Mouse (Mus musculus) common myeloid progenitor, adult 5-6 weeks (primary cell): ENCODE measurements around the gene Ccdc148. TPM values are rescaled to one million over a fixed set of nuclear protein-coding genes. Genes with fewer than 3 reads are reported as not detected.

Source experiments
- ATAC-seq: replicated peaks from 2 replicates; pipeline ENCODE4 v1.8.0; 2016; ENCODE audit warnings: low read depth, mild to moderate bottlenecking, moderate TSS enrichment, inconsistent platforms; ENCODE audit not compliant: poor library complexity, severe bottlenecking
- total RNA-seq: library from RNA; stranded (forward); fragments of 200-1000, 187-1606 nt; gene quantifications from 2 replicates; pipeline ENCODE4 v1.2.3, GENCODE M21; 2017

Gene Ccdc148
- total RNA-seq, 1 experiment from 2014 or later, result not detected

DNA sequence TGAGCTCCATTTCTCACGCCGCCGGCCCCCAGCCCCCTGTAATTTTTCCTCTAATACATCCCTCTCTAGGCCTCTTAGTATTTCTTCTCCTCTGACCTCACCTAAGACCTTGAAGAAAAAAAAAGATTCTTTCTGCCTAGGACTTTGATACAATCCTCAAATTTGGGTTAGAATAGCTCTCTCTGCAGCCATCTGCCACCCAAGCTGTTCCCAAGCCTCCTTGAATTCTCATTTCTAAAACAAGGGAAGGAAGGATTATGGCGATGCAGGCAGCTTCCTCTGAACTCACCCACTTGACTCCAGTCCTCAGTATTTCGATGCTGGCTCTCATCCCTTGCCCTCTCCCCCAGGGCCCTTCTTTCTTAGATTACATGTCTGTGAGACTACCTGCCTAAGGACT, 106.1 kb downstream of the Ccdc148 start:
- ATAC-seq, result no peak

DNA sequence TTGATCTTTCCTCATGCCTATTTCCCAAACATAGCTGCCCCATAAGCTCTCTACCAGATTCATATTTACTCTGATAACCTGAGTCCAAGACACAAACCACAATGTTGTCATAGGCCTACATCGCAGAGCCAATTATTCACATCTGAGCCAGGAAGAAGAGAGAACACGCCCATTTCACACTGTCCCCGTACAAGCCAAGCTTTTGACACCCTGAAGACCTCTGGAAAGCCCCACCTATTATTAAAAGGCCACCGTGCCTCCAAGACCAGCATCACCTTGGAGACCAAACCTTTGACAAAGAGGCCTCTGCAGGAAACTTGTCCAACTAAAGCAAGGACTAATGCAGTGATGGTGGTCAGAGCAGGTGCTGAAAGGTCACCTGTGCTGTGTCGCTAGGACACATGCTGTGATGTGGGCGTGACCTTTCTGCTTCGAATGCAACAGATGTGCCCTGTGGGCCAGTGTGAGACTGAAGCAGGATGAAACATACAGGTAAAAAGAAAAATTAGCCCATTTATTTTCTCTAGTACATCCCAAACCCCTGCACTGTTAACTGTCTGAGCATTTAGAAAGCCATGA, 106.9 kb downstream of the Ccdc148 start:
- no peak for ATAC-seq

DNA sequence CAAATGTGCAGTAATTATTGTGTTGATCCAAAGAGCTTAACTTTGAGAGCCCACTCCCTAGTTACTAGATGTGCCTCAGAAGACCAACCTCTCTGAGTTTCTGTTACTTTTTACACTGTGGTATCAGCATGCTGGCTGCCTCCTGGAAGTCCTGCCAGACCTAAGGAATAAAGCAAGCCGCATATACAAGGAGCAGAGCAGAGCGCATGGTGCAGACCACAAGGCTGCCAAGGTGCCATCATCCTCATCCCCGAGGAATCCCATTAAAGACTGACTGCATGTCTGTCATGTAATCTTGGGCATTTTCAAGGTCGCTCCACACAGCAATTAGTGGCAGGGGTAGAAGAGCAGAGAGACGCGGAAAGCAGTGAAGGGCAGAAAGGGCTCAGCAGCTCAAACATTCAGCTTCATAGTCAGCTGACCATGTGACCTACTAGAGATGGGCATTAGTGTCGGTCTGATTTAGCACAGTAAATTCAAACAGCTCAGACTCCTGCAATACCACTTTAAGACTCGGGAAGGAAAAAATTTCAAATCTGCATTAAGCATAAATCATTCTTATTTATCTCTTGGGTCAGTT, 110.1 kb downstream of the Ccdc148 start:
- ATAC-seq, result no peak

DNA sequence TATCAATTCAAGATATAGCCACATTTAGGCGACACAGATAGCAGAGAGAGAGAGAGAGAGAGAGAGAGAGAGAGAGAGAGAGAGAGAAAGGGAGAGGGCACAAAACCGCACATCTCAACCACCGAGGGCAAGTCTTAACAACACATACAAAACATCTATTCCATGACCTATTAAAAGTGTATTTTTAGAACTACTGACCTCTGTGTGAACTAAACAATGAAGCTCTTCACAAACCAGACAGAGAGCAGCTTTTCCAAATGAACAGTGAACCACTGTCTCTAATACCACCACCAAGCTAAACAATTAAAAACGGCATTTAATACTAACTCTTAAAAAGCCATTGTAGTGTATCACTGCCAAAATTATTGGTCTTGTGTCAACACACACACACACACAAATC, 110.8 kb downstream of the Ccdc148 start:
- ATAC-seq, result no peak

DNA sequence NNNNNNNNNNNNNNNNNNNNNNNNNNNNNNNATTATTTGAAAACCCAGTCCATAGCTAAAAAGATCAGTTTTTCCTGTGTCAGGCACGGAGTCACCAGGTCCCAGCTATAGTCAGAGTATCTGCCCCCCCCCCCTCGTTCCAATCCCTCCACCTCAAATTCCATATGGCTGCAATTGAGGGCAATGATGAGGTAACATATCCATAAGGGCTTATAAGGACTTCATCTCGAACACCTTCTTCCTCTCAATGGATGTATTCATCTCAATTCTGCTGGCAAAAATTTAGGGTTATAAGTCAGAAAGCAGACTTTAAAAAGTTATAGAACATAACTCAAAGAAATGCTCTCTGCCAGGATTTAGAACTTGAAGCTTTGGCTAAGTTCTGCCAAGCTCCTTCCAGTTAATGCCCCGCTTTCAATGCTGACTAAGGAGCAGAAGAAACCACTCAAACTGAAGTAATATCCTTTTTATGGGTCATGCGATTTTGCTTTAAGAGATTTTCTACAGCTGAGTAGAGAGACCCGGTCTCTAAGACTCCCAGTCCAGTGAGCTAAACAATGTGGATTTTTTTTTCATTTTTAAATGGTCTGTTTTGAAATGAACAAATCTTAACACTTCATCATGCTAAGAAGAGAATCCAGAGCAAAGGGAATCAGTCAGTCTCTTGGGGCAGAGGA, 111.6 kb downstream of the Ccdc148 start:
- ATAC-seq, result no peak

DNA sequence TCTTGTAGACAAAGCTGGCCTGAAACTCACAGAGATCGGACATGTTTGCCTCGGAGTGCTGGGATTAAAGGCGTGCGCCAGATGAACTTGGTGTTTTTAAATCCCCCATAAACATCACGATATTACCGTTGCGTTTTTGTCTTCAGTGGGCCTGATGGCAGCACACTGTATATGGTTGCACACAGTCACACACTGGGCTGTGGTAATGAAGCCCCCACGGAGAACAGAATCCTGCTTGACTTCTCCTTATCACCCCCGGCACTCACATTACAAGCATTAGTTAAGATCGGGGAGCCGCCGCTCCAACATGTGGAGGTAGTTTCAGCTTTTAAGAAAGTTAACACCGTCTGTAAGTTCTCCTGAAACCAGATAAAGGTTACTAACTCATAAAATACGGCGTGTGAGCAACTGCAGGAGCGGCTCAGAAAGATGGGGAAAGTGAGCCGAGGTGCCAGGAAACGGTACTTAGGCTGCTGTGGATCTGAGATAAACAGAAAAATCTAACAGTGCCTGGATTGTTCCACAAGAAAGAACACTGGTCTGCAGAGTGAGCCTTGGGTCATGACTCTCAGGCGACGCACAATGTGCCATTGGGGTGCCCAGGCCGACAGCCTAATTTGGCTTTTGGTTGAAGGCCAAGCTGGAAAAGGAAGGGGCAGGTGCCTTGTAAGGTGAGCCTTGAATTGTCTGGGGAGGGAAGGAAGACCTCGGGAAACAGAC, 117.0 kb downstream of the Ccdc148 start:
- 0 out of 2 replicates have a peak, but pooled peaks have one; percentile 18 for ATAC-seq

DNA sequence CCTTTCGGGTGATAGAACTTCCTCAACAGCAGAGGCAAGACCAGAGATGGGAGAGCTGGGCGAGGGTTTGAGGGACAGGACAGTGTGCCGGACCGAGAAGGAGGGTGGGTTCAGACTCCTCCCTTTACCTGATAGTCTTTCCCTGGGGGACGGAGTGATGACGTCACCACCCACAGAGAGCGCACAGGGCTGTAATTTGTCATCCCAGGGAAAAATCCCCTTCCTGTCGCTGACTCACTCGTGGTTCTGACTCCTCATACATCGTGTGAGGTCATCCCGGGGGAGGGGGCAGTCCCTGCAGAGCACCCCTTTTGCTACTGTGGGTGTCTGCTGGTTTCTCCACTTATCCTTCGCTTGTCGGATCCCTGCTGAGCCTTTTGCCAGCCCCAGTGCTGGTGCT, 117.9 kb downstream of the Ccdc148 start:
- no peak for ATAC-seq

DNA sequence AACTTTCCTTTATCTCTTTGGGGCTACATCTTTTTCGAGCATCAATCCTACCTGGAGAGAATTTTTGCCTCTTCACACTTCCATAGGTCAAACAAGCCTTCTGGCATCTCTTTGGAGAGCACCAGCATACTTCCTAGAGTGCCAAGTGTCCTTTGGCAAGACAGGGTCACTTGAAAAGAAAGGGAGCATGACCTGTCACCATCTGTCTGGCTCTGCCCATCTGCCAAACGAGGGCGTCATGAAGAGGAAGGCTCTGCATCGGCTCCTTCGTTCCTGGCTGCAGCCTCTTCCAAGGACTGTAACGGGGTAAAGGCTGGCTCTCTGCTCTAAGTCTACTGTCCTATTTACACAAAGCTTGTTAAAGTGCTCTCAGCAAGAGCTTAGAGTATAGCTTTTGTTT, 124.0 kb downstream of the Ccdc148 start:
- ATAC-seq, result no peak

DNA sequence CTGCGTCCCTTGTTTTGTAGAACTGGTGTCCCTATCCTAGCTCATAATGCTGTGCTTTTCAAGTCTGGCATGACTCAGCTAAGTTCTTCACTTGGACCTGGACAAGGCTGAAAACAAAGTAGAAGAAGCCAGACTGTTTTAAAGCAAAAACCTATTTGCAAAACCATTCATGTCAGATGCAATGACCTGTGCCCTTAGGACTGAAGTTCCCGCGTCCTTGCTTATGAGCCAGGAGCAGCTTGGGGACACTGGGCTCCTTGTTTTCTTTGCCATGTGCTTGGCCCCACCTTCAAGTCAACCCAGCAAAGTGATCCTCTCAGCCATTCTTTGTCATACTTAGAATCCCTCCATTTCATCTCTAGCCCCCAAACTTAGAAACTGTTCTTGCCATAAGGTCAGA, 125.3 kb downstream of the Ccdc148 start:
- no peak for ATAC-seq

DNA sequence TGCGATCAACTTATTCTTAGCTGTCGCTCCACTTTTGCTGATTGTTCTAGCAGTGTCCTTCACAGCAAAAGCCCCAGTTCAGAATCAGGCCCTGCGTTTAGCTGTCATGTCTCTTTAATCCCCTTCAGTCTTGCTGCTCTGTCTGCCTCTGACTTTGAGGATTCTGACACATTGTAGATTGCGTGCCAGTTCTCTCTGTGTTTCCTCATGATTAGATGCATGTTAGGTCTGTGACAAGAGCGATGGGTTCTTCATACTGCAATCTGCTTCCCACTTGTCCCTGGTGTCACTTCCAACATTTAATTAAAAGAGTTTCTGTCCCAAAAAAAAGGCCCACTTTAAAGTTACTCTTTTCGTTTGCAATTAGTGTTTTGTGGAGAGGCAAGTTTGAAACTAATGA, 126.2 kb downstream of the Ccdc148 start:
- ATAC-seq, result no peak

DNA sequence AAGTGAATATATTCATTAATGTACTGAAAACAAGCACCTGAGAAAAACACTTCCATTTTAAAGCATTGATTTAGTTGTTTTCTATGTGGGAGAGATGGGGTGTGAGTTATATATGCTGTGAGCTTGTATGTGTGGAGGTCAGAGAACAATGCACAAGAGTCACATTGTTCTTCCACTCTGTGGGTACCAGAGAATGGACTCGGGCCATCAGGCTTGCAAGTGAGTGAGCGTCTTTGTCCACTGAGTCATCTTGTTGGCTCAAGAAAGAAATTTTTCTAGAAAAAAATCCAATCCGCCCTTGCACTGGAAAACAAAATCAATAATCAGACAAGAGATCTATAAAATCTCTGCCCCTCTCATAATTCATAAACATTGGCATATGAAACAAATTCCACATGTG, 135.9 kb downstream of the Ccdc148 start:
- ATAC-seq, result no peak

DNA sequence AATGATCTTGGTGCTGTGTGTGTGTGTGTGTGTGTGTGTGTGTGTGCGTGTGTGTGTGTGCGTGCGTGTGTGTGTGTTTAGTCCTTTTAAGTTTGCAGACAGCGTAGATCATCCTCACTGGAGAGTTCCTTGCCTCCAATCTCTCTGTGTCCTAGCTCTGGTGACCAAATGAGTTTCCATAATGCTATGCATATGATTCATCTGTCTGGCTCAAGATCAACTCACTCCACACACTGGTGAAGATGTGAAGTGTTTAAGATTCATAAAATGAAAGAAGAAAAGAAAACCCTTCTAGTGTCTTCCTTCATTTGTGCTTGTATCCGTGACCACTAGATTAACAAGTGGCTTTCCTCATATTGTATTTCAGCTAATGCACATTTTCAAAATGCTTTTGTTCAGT, 153.1 kb downstream of the Ccdc148 start:
- no peak for ATAC-seq

DNA sequence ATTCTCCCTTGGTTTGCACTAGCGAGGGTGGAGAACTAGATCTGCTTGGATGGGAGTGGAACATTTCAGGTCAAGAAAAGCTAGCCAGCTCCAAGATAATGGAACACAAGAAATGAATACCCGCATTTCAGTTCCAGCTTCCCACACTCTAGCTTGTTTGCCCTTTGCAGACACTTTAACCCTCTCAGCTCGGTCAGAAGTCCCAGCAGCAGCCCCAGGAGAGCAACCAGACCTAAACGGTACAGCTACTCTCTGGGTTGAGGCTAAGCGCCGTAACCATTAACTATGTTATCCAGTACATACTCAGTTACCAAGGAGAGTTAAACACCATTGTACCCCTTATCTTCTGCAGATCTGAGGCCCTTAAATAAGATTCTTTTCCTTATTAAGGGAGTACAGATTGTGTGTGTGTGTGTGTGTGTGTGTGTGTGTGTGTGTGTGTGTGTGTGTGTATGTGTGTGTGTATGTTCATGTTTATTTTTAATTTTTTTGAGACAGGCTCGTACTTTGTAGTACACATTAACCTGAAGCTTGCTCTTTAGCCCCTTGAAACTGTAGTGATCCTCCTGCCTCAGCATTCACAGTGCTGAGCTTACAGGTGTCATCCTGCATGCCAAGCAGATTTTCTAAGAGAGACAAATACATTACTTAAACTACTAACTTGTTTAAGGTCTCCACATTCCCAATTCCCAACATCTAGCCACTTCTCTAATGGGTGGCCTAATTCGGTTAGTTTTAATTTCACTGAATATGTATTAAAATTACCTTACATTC, 153.7 kb downstream of the Ccdc148 start:
- ATAC-seq, result no peak

DNA sequence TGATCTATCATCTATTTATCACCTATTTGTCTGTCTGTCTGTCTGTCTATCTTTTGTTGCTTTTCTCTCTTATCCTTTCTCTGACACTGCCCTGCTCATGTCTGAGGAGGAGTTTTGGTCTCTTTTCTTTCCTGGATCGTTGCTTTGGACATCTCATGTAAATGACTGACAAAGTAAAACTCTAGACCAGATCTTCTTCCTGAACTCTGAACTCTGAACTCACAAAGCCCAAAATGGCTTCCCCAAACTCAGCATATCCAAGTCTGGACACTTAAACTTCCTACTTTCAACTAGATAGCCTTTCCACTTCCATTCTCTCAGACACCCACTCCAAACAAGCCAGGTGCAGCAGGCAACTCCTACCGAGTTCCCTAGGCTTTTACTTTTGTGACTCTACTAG, 163.3 kb downstream of the Ccdc148 start:
- no peak for ATAC-seq

DNA sequence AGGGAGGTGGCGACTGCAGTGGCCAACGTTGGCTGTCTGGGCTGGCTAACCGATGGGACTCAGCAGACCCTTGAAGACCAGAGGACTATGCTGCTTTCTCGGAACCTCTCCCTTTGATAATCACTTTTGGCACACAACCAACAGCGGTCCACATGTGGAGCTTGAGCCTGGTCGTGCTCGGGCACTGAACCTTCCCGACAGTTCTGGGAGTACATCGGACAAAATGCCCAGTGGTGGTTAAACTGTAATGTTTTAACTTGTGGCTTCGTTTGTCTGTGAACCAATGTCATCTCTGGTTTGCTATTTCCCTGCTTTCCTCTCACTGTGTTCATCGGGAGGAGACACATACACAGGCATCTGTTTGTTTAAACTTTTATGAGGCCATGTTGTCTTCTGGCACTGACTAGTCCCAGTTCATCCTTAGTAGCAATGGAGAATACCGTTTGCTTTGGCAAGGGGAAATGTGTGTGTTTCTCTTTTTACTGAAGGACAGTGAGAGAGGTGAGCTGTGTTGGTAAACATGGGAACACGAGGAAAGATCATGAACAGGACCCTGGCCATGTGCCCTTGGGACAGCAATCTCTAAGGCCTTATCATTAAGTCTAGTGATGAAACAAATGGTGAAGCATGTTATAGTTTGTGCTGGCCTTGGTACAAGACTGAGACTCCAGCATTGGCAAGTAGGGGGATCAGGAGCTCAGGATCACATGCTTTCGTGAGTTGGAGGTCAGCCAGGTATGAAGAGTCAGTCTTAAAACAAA, 167.9 kb downstream of the Ccdc148 start:
- ATAC-seq, result no peak

DNA sequence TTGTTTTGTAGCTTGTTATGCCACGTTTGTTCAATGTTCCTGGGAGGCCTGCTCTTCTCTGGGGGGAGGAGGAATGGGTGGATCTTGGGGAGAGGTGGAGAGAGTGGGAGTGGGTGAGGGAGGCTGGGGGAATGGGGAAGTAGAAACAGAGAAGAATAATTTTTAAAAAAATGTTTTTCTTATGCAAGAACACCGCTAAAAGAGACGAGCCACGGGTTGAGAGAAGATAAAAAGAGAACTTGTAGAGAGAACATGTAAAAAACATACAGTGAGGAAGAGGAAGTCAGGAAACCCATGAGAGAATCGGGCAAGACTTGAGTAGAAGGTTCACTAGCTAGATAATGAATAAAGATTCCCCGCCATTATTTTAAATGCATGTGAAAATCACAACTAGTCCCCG, 182.4 kb downstream of the Ccdc148 start:
- ATAC-seq, result peak; percentile 80

DNA sequence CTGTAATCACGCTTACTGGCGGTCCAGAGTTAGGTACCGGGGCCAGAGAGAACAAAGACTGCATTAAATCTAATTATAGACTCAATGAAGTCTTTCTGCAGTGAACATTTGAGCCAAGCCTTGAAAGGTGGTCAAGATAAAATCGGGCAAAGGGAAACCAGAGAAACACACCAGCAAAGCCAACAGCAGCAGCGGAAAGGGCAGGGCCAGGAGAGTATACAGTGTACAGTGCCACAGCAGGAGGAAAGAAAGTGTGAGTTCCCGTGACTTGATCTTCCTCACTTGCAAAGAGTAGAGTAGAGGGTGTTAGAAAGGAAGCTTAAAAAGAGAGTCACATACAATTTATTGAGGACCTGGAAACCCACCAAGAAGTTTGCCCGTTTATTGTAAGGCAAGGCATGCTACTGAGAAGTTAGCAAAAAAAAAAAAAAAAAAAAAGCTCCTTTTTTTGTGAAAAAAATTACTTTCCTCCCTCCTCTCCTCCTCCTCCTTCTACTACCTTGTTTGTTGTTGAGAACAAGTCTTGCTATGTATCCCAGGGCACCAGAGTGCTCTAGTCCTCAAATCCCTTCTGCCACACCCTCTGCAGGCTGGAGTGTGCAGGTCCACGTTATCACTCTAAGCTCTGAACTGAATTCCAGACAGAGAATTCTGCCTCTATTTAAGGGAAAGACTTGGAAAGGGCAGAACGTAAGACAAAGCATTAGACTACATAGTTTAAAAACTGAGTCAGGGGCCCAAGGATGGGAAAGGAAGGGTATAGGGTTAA, 188.8 kb downstream of the Ccdc148 start:
- no peak for ATAC-seq

DNA sequence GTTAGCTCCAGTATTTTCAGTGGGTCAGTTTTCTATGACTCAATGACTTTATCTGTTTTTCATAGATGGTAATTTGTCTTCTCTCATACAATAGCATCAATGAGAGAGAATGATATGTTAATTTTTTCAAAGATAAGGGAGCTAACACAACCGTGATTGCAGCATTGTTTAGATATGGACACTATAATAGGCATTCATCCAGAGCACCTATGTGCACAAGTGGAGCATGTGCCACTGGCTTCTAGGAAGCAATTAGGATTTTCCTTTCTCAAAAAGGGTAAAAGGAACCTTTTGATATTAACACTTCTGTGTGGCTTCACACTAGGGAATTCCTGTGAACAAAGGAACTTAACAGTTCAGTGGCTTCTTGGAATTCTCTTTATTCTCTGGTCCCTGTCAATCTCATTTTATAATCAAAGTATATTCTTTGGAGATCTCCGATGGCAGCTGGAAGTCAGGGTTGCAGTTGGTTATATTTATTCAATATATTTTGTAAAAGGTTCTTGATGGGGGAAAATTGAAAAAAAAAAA, 203.6 kb downstream of the Ccdc148 start:
- no peak for ATAC-seq

DNA sequence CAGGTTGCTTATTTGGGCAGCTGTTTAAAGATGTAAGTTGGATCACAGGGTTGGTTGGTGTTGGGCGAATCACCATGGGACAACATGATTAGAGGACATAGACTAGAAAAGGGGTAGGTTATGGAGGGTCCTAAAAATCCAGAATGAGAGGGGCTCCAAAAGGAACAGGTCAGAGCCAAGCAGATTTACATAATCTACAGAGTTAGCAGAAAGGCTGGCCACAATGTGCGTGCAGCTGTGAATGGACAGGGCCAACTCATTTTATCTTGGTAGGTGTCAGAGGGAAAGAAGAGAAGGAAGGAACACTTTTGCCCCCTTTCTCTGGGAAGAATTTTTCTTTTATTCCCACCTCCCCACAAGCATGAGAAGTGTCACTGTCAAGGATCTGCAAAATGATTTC, 204.1 kb downstream of the Ccdc148 start:
- no peak for ATAC-seq
